Mouse (Mus musculus): ENCODE data around the gene D630045J12Rik. TPM values are rescaled to one million over a fixed set of nuclear protein-coding genes. Genes with fewer than 3 reads are reported as not detected.

Gene D630045J12Rik
- 17.9 and 19.2 TPM in 2 replicates for polyA plus RNA-seq (2012; rRNA removed)

DNA sequence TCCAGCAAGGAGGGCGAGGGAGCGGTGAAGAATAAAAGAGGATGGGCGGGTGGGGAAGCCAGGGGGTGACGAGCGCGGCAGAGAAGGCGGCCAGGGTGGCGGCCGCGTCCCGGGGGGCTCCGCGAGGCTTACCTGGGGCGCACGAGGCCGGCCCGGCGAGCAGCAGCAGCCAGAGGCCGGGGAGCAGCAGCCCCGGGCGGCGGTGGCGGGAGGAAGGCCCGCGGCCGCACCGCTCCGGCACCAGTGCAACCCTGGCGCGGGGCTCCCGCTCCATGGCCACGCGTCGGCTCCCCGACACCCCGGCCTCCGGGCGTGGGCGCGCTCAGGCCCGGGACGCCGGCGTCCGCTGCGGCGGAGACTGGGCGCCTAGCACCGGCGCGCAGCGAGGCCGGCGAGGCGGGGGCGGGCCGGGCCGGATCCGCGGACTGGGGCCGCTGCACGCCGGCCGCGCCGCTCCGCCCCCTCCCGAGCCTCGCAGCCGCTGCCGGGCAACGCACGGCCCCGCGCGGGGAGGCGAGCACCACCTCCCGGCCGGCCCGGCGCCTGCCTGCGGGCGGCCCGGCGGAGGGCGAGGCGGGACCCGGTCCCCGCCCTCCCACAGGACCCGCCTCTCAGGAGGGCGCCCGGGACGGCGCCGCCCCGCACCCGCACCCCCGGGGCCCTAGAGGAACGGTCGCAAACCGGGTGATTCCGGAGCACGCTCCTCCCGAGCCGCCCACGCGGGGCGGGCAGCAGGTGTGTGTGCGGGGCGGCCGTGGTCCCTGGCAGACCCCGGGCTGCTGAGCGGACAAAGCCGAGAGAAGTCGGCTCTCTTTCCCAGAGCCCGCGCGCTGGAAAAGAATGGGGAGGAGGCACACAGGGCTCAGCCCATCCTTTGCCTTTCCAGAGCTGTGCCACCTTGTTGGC, at the start of gene D630045J12Rik:
D630045J12Rik (minus strand) TSS at position 274 of the 906 bp plus-strand sequence.
- no peak for DNase-seq (ENCODE audit: extremely low spot score in 1 of 2, low spot score in 1 of 2)

- DNase-seq (ENCODE audit: extremely low spot score in 1 of 2, low spot score in 1 of 2), result peak; percentile 11 to 61
Measured at GRCm38 (mm10) chr6:38298761-38299401, 45.1 kb upstream of the D630045J12Rik start, which contains the start of gene Zc3hav1l. Gene Zc3hav1l (minus strand): TSS chr6:38299259.

- DNase-seq (ENCODE audit: extremely low spot score in 1 of 2, low spot score in 1 of 2), result peak in 1 of 2 experiments; percentile 6
Measured at GRCm38 (mm10) chr6:38298246-38298635, 44.4 kb upstream of the D630045J12Rik start.

GRCm38 (mm10) chr6:38297580-38298245, 43.9 kb upstream of the D630045J12Rik start:
- DNase-seq (ENCODE audit: extremely low spot score in 1 of 2, low spot score in 1 of 2), result no peak

- DNase-seq (ENCODE audit: extremely low spot score in 1 of 2, low spot score in 1 of 2), result no peak
Measured at GRCm38 (mm10) chr6:38293708-38294107, 39.9 kb upstream of the D630045J12Rik start.

- no peak for DNase-seq (ENCODE audit: extremely low spot score in 1 of 2, low spot score in 1 of 2)
Measured at GRCm38 (mm10) chr6:38292871-38293646, 39.2 kb upstream of the D630045J12Rik start.

DNA sequence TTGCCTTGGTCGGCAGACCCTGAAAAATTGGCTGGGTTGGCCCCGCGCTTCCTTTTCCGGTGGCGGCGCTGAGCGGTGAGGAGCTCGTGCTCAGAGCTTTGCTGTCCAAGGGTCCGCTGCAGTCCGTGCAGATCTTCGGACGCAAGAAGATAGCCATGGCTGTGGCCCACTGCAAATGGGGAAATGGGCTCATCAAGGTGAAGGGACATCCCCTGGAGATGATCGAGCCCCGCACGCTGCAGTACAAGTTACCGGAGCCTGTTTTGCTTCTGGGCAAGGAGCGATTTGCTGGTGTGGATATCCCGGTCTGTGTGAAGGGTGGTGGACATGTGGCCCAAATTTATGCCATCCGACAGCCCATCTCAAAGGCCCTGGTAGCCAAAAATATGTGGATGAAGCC, 30.6 kb upstream of the D630045J12Rik start:
- DNase-seq (ENCODE audit: extremely low spot score in 1 of 2, low spot score in 1 of 2), result no peak

GRCm38 (mm10) chr6:38264466-38264865, 10.7 kb upstream of the D630045J12Rik start:
- no peak for DNase-seq (ENCODE audit: extremely low spot score in 1 of 2, low spot score in 1 of 2)

- peak; percentile 80 to 86 for DNase-seq (ENCODE audit: extremely low spot score in 1 of 2, low spot score in 1 of 2)
Measured at GRCm38 (mm10) chr6:38263393-38264159, 9.8 kb upstream of the D630045J12Rik start.

GRCm38 (mm10) chr6:38261877-38262276, 8.1 kb upstream of the D630045J12Rik start:
- DNase-seq (ENCODE audit: extremely low spot score in 1 of 2, low spot score in 1 of 2), result no peak

DNA sequence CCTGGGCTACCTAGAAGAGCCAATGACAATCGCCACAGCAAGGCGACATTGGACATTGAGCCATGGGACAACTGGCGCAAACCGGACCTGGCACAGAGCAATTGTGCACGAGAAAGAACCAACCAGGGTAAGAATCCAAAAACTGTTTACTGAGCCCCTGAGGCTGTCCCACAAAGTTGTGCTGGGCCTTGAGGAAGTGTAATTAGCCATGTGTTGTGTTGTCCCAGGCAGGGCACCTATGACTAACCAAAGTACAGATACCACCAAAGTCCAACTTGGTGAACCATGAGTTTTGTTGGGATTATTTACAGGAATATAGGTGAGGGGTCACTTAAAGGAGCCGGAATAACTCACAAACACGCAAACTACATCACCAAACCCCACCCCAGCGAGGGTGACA, 3.7 kb upstream of the D630045J12Rik start:
- no peak for DNase-seq (ENCODE audit: extremely low spot score in 1 of 2, low spot score in 1 of 2)

DNA sequence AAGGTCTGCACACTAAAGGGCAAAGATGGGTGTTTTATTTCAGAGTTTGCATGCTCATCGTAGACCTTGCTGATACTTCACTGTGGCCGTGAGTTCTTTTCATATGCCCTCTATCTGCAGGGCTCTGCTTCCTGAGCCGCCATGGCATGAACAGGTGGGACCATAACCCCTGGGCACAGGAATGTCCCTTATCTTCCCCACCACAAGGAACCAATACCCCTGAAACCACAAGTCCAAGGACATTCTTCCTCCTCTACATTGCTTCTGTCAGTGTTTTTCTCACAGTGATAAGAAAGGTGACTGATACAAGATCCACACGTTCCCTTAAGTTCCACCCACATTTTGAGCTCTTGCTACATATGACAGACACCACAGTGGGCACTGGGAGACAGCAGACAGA, 3.0 kb upstream of the D630045J12Rik start:
- no peak for DNase-seq (ENCODE audit: extremely low spot score in 1 of 2, low spot score in 1 of 2)

DNA sequence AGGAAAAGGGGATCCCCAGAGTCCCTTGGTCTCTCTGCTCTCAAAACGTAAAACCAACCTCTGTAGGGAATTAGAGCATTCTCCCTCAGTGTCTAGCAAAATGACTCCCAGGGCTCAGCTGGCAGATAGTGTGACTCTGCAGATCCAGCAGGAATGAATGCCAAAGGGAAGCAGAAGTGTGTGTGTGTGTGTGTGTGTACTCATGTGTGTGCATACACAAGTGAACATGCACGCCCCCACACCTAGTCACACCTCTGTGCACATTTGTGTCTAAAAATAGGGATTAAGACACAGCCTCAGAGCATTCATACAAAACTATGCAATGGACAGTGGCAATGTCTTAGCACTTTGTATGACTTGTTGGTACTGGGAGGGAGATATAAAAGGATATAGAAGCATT, 2.0 kb upstream of the D630045J12Rik start:
- no peak for DNase-seq (ENCODE audit: extremely low spot score in 1 of 2, low spot score in 1 of 2)

- DNase-seq (ENCODE audit: extremely low spot score in 1 of 2, low spot score in 1 of 2), result no peak
Measured at GRCm38 (mm10) chr6:38252766-38253735, 758 bp downstream of the D630045J12Rik start.

DNA sequence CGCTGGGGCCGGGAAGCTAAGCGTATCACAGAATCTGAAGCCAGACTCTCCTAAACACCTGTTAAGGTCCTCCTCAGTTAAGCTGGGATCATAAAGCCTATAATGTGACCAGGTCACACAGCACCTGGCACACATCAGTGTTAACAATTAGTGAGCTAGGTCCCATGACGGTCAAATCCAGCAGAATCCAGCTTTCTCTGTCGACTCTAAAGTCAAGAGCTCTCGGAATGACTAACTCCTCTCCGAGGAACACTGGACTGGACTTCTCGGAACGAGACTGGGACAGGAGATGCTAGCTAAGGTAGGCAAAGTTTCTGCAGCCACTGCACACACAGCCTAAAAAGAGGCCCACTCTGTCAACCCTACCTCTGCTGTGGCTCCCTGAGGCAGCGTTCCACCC, 1.7 kb downstream of the D630045J12Rik start:
- DNase-seq (ENCODE audit: extremely low spot score in 1 of 2, low spot score in 1 of 2), result no peak

GRCm38 (mm10) chr6:38251464-38251863, 2.3 kb downstream of the D630045J12Rik start:
- DNase-seq (ENCODE audit: extremely low spot score in 1 of 2, low spot score in 1 of 2), result no peak

DNA sequence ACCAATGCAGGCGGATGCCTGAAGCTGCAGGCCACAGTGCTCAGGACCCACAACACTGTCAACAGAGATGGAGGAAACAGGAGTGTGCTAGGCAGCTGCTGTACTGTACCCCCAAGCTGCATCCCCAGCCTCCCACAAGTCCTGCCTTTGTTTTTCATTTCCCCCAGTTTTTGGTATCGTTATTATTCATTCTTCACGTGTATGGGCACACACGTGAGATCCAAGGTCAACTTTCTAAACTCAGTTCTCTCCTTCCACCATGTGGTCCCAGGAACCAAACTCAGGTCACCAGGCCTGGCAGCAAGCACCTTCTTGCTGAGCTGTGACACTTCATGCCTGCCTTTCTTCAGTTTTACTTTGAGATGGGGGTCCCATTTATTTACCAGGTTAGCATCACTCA, 6.4 kb downstream of the D630045J12Rik start:
- no peak for DNase-seq (ENCODE audit: extremely low spot score in 1 of 2, low spot score in 1 of 2)

GRCm38 (mm10) chr6:38244806-38245205, 9.0 kb downstream of the D630045J12Rik start:
- DNase-seq (ENCODE audit: extremely low spot score in 1 of 2, low spot score in 1 of 2), result no peak

Data from frontal cortex, adult 2 months (tissue).